Mouse (Mus musculus): ENCODE measurements around the gene Supt4a. TPM values are rescaled to one million over a fixed set of nuclear protein-coding genes. Genes with fewer than 3 reads are reported as not detected.
A peak's percentile ranks its signal among the peaks of the same experiment; 100 is the strongest.

Gene Supt4a
- polyA plus RNA-seq, 1 experiment = 73.4 TPM

GRCm38 (mm10) chr11:87734346-87734745, 3.0 kb upstream of the Supt4a start:
- no peak overlapping the region for H3K4me3 ChIP-seq (replicated peaks; ENCODE audit: extremely low read depth, low read depth, low read length)
- WGBS = 48% methylated on average over 5 of the region's 5 CpGs
- no peak for DNase-seq
- H3K4me1 ChIP-seq (ENCODE audit: control insufficient read depth, insufficient read depth, low read length) = no peaks in the 10 kb centered on the region
- no peak for TF ChIP-seq POLR2A (IDR thresholded peaks at IDR 0.05; ENCODE audit: borderline replicate concordance, extremely low read depth, low read depth, low read length)
- TF ChIP-seq CTCF (IDR thresholded peaks at IDR 0.05; ENCODE audit: insufficient read depth, low read length) = no peak

DNA sequence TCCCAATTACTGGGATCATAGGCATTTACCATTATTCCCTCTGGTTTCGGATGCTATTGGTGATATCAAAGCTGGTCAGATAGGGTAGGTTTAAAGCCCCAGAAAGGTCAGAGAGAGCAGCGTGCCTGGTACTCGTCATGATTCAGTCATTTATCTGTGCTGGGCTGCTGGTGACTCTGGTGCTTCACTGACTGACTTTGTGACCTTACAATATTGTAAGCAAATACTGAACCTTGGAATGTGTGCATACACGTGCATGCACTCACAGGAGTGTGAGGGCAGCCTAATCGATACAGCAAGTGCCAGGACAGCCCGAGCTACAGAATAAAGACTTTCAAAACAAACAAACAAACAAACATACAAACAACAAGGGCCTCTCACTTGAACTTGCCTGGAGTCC, 1.7 kb upstream of the Supt4a start:
- WGBS = 77% methylated on average over 6 of the region's 6 CpGs
- no peaks in the 10 kb centered on the region for H3K4me1 ChIP-seq (ENCODE audit: control insufficient read depth, insufficient read depth, low read length)
- no peak overlapping the region for H3K4me3 ChIP-seq (replicated peaks; ENCODE audit: extremely low read depth, low read depth, low read length)
- DNase-seq = no peak
- TF ChIP-seq POLR2A (IDR thresholded peaks at IDR 0.05; ENCODE audit: borderline replicate concordance, extremely low read depth, low read depth, low read length) (no peak), CTCF (IDR thresholded peaks at IDR 0.05; ENCODE audit: insufficient read depth, low read length) (no peak)

DNA sequence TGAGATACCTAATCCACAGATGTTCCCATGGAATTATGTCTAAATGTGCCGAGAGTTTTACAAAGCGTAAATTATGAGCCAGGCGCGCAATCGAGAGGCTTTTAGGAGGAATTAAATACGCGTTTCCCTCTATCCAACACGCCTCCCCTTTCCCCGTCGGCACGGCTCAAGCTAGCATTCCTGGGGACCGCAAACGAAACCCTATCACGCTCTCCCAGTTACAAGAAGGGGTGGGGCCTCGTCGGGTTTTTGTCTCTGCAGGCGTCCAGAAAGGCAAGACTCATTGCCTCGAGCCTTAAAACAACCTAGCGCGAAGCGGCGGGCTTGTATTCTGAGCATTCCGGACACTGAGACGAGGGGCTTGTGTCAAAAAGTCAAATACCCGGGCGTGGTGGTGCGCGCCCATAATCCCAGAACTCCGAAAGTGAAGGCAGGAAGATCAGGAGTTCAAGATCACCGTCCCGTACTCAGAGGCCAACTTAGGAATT, 661 bp upstream of the Supt4a start:
- Histone ChIP-seq H3K4me3 (replicated peaks; ENCODE audit: extremely low read depth, low read depth, low read length) (peak overlapping the region; percentile 81), H3K4me1 (ENCODE audit: control insufficient read depth, insufficient read depth, low read length) (no peaks in the 10 kb centered on the region)
- DNase-seq = peak; percentile 64
- WGBS = 2% methylated on average over 31 of the region's 31 CpGs
- TF ChIP-seq CTCF (IDR thresholded peaks at IDR 0.05; ENCODE audit: insufficient read depth, low read length) (no peak), POLR2A (IDR thresholded peaks at IDR 0.05; ENCODE audit: borderline replicate concordance, extremely low read depth, low read depth, low read length) (0 out of 2 replicates have a peak, but pooled peaks have one; percentile 4)

- TF ChIP-seq POLR2A (IDR thresholded peaks at IDR 0.05; ENCODE audit: borderline replicate concordance, extremely low read depth, low read depth, low read length) (no peak), CTCF (IDR thresholded peaks at IDR 0.05; ENCODE audit: insufficient read depth, low read length) (no peak)
- Histone ChIP-seq H3K4me3 (replicated peaks; ENCODE audit: extremely low read depth, low read depth, low read length) (no peak overlapping the region), H3K4me1 (ENCODE audit: control insufficient read depth, insufficient read depth, low read length) (no peaks in the 10 kb centered on the region)
- no peak for DNase-seq
- WGBS = 92% methylated on average over 3 of the region's 3 CpGs
These were observed 6.3 kb downstream of the Supt4a start for GRCm38 (mm10) chr11:87743691-87744090.

DNA sequence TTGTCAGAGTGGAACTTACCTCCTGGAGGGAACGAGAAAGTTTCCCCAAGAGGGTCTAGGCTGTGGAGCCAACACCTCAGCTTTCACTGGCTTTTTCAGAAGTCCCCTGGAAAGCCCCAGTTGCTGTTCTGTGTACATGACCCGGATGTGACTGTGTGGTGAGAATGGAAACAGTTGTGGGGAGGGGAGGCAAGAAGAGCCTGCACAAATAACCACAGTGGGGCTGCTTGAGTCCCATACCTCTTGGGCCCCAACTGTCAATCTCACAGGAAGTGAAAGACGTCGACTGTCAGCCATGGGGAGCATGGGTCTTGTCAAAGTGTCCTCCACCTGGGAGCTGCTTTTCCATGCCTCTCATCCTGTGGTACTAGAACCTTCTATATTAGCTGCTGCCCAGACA, 7.6 kb downstream of the Supt4a start:
- 65% methylated on average over 4 of the region's 4 CpGs for WGBS
- Histone ChIP-seq H3K4me3 (replicated peaks; ENCODE audit: extremely low read depth, low read depth, low read length) (no peak overlapping the region), H3K4me1 (ENCODE audit: control insufficient read depth, insufficient read depth, low read length) (no peaks in the 10 kb centered on the region)
- no peak for DNase-seq
- TF ChIP-seq CTCF (IDR thresholded peaks at IDR 0.05; ENCODE audit: insufficient read depth, low read length) (no peak), POLR2A (IDR thresholded peaks at IDR 0.05; ENCODE audit: borderline replicate concordance, extremely low read depth, low read depth, low read length) (no peak)

GRCm38 (mm10) chr11:87745632-87746555, 8.5 kb downstream of the Supt4a start:
- TF ChIP-seq CTCF (IDR thresholded peaks at IDR 0.05; ENCODE audit: insufficient read depth, low read length) (no peak), POLR2A (IDR thresholded peaks at IDR 0.05; ENCODE audit: borderline replicate concordance, extremely low read depth, low read depth, low read length) (0 out of 2 replicates have a peak, but pooled peaks have one; percentile 2)
- WGBS = 67% methylated on average over 9 of the region's 9 CpGs
- Histone ChIP-seq H3K4me1 (ENCODE audit: control insufficient read depth, insufficient read depth, low read length) (0 out of 2 replicates have a peak, but pooled peaks cover 2% of the 10 kb centered on the region), H3K4me3 (replicated peaks; ENCODE audit: extremely low read depth, low read depth, low read length) (no peak overlapping the region)
- no peak for DNase-seq

DNA sequence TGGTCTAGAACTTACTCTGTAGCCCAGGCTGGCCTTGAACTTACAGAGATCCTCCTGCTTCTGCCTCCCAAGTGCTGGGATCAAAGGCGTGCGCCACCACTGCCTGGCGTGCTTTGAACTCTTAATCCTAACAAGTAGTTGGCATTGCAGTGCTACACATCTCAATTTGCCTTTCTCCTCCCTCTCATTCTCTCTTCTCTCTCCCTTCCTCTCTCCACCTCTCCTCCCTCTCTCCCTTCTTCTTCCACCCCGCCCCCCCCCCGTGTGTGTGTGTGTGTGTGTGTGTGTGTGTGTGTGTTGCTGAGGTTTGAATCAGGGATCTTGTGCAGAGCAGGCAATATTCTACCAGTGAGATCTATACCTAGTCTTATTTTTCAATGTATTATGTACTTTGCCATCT, 10.0 kb downstream of the Supt4a start:
- WGBS = 87% methylated on average over 5 of the region's 5 CpGs
- Histone ChIP-seq H3K4me1 (ENCODE audit: control insufficient read depth, insufficient read depth, low read length) (0 out of 2 replicates have a peak, but pooled peaks cover 2% of the 10 kb centered on the region), H3K4me3 (replicated peaks; ENCODE audit: extremely low read depth, low read depth, low read length) (no peak overlapping the region)
- no peak for DNase-seq
- no peak for TF ChIP-seq POLR2A (IDR thresholded peaks at IDR 0.05; ENCODE audit: borderline replicate concordance, extremely low read depth, low read depth, low read length)
- no peak for TF ChIP-seq CTCF (IDR thresholded peaks at IDR 0.05; ENCODE audit: insufficient read depth, low read length)

DNA sequence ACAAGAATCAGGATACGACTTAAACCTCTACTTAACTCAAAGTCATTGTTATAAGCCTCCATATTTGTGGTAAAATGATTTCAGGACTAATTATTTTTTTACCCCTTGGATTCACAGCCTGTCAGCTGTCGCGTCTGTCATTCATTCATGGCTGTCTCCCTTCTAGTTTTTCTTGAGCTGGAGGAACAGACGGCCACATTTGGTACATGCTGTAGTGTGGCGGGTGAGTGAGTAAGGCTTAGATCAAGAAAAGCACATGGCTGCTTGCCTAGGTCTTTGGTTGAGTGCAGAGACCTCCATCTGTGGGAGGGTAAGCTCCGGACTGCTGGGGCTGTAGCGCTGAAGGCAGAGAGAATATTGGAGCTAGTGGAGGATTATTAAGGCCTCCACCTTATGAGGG, 10.4 kb downstream of the Supt4a start:
- Histone ChIP-seq H3K4me3 (replicated peaks; ENCODE audit: extremely low read depth, low read depth, low read length) (no peak overlapping the region), H3K4me1 (ENCODE audit: control insufficient read depth, insufficient read depth, low read length) (0 out of 2 replicates have a peak, but pooled peaks cover 2% of the 10 kb centered on the region)
- TF ChIP-seq CTCF (IDR thresholded peaks at IDR 0.05; ENCODE audit: insufficient read depth, low read length) (no peak), POLR2A (IDR thresholded peaks at IDR 0.05; ENCODE audit: borderline replicate concordance, extremely low read depth, low read depth, low read length) (no peak)
- DNase-seq = no peak
- 89% methylated on average over 7 of the region's 7 CpGs for WGBS

- Histone ChIP-seq H3K4me1 (ENCODE audit: control insufficient read depth, insufficient read depth, low read length) (0 out of 2 replicates have a peak, but pooled peaks cover 2% of the 10 kb centered on the region), H3K4me3 (replicated peaks; ENCODE audit: extremely low read depth, low read depth, low read length) (peak overlapping the region; percentile 39)
- TF ChIP-seq CTCF (IDR thresholded peaks at IDR 0.05; ENCODE audit: insufficient read depth, low read length) (no peak), POLR2A (IDR thresholded peaks at IDR 0.05; ENCODE audit: borderline replicate concordance, extremely low read depth, low read depth, low read length) (peak; percentile 54; the same call in 1 of the 2 replicates)
- 24% methylated on average over 19 of the region's 19 CpGs for WGBS
- DNase-seq = no peak
These were observed 11.1 kb downstream of the Supt4a start for GRCm38 (mm10) chr11:87748132-87749119.
